Mouse (Mus musculus) CH12.LX (cell line): ENCODE measurements around the gene Tbc1d2b. TPM values are rescaled to one million over a fixed set of nuclear protein-coding genes. Genes with fewer than 3 reads are reported as not detected.

Experiments
- DNase-seq: peaks from one replicate; pipeline ENCODE4 v3.0.0-alpha.2; 2013; ENCODE audit errors: extremely low read depth
- H3K27ac ChIP-seq: 2 replicates; pipeline ENCODE4 v1.5.1; 2012; ENCODE audit warnings: low read depth, mild to moderate bottlenecking, control low read depth, moderate library complexity; ENCODE audit not compliant: insufficient read depth
- H3K27me3 ChIP-seq: replicated peaks from 2 replicates; pipeline ENCODE3; 2012; ENCODE audit warnings: inconsistent platforms
- H3K36me3 ChIP-seq, 2 experiments: replicated peaks in 1 of 2; 2 replicates each; pipeline versions ENCODE3 to v1.6.1; 2012; ENCODE audit warnings: inconsistent platforms in 1 of 2, low read length in 1 of 2, mild to moderate bottlenecking in 1 of 2, mixed read lengths in 1 of 2, moderate library complexity in 1 of 2; ENCODE audit not compliant: control insufficient read depth in 1 of 2, insufficient read depth in 1 of 2
- H3K4me1 ChIP-seq, 2 experiments: 2 replicates each; pipeline ENCODE4 v1.6.1; 2012; ENCODE audit warnings: inconsistent platforms in 1 of 2, moderate library complexity in 1 of 2; ENCODE audit not compliant: insufficient read depth in 2 of 2, control insufficient read depth in 1 of 2
- H3K4me2 ChIP-seq: 2 replicates; pipeline ENCODE4 v1.6.1; 2012; ENCODE audit warnings: low read depth, mild to moderate bottlenecking, control low read depth; ENCODE audit not compliant: poor library complexity, insufficient read depth, severe bottlenecking
- H3K4me3 ChIP-seq, 3 experiments: fragments of 150-350 bp in 1 of 3; sonication (generic) in 1 of 3; replicated peaks in 1 of 3; 2 replicates each; pipeline versions ENCODE3 to v1.5.1; 2011 to 2012; ENCODE audit warnings: low read depth in 2 of 3, low read length in 2 of 3, mild to moderate bottlenecking in 2 of 3, moderate library complexity in 2 of 3, control low read depth in 1 of 3, improper control_type of control experiment in 1 of 3, inconsistent platforms in 1 of 3, mixed read lengths in 1 of 3; ENCODE audit not compliant: poor library complexity in 1 of 3
- H3K79me2 ChIP-seq: replicated peaks from 2 replicates; pipeline ENCODE4 v1.6.1; 2012; ENCODE audit warnings: mild to moderate bottlenecking, moderate library complexity; ENCODE audit not compliant: control insufficient read depth, poor library complexity, insufficient read depth, severe bottlenecking; ENCODE audit errors: extremely low read depth
- H3K9ac ChIP-seq: 2 replicates; pipeline ENCODE4 v1.6.1; 2012; ENCODE audit warnings: low read depth, mild to moderate bottlenecking, control low read depth, moderate library complexity; ENCODE audit not compliant: insufficient read depth
- H3K9me3 ChIP-seq: replicated peaks from 2 replicates; pipeline ENCODE3; 2012; ENCODE audit warnings: low read length, inconsistent platforms, mixed read lengths
- CHD1 ChIP-seq: IDR thresholded peaks from 2 replicates; pipeline ENCODE4 v1.6.1; 2012; ENCODE audit warnings: low read depth, low read length, improper control_type of control experiment, inconsistent platforms
- CHD2 ChIP-seq: IDR thresholded peaks from 2 replicates; pipeline ENCODE4 v1.6.1; 2011; ENCODE audit warnings: low read length, improper control_type of control experiment
- CTCF ChIP-seq, 2 experiments: IDR thresholded peaks in 1 of 2; conservative IDR thresholded peaks in 1 of 2; 2 replicates each; pipeline ENCODE4 v1.5.1; 2011 to 2012; ENCODE audit warnings: low read depth in 2 of 2, low read length in 2 of 2, improper control_type of control experiment in 1 of 2, inconsistent platforms in 1 of 2, mild to moderate bottlenecking in 1 of 2, moderate library complexity in 1 of 2
- E2F4 ChIP-seq: IDR thresholded peaks from 2 replicates; pipeline ENCODE4 v1.6.1; 2011; ENCODE audit warnings: low read depth, low read length, improper control_type of control experiment; ENCODE audit not compliant: insufficient replicate concordance
- ELF1 ChIP-seq: IDR thresholded peaks from 2 replicates; pipeline ENCODE4 v1.6.1; 2014; ENCODE audit warnings: low read depth, mild to moderate bottlenecking, inconsistent platforms, low read length, improper control_type of control experiment
- ETS1 ChIP-seq: conservative IDR thresholded peaks from 2 replicates; pipeline ENCODE4 v1.6.1; 2012; ENCODE audit warnings: low read depth, mild to moderate bottlenecking, inconsistent platforms, low read length, improper control_type of control experiment, moderate library complexity
- GABPA ChIP-seq: IDR thresholded peaks from 2 replicates; pipeline ENCODE4 v1.6.1; 2012; ENCODE audit warnings: low read depth, low read length, improper control_type of control experiment, inconsistent platforms; ENCODE audit not compliant: insufficient replicate concordance
- HCFC1 ChIP-seq: IDR thresholded peaks from 2 replicates; pipeline ENCODE4 v1.6.1; 2012; ENCODE audit warnings: low read depth, mild to moderate bottlenecking, inconsistent platforms, low read length, improper control_type of control experiment
- JUND ChIP-seq: conservative IDR thresholded peaks from 2 replicates; pipeline ENCODE4 v1.6.1; 2011; ENCODE audit warnings: low read depth, low read length, improper control_type of control experiment
- MAZ ChIP-seq: IDR thresholded peaks from 2 replicates; pipeline ENCODE4 v1.6.1; 2012; ENCODE audit warnings: low read depth, mild to moderate bottlenecking, inconsistent platforms, low read length, improper control_type of control experiment, moderate library complexity
- MEF2A ChIP-seq: IDR thresholded peaks from 2 replicates; pipeline ENCODE4 v1.6.1; 2014; ENCODE audit warnings: low read depth, mild to moderate bottlenecking, inconsistent platforms, low read length, improper control_type of control experiment, borderline replicate concordance
- NELFE ChIP-seq: IDR thresholded peaks from 2 replicates; pipeline ENCODE4 v1.6.1; 2011; ENCODE audit warnings: low read depth, low read length, improper control_type of control experiment
- NRF1 ChIP-seq: IDR thresholded peaks from 2 replicates; pipeline ENCODE4 v1.6.1; 2014; ENCODE audit warnings: low read depth, mild to moderate bottlenecking, inconsistent platforms, low read length, improper control_type of control experiment, moderate library complexity
- PAX5 ChIP-seq: IDR thresholded peaks from 2 replicates; pipeline ENCODE4 v1.6.1; 2012; ENCODE audit warnings: low read length, inconsistent platforms, mixed read lengths
- POLR2AphosphoS2 ChIP-seq: IDR thresholded peaks from 2 replicates; pipeline ENCODE4 v1.6.1; 2011; ENCODE audit warnings: low read depth, low read length, improper control_type of control experiment
- RCOR1 ChIP-seq: conservative IDR thresholded peaks from 2 replicates; pipeline ENCODE4 v1.6.1; 2012; ENCODE audit warnings: low read depth, mild to moderate bottlenecking, inconsistent platforms, low read length, improper control_type of control experiment
- SIN3A ChIP-seq: IDR thresholded peaks from 2 replicates; pipeline ENCODE4 v1.6.1; 2012; ENCODE audit warnings: low read length, improper control_type of control experiment, inconsistent platforms
- SMC3 ChIP-seq: IDR thresholded peaks from 2 replicates; pipeline ENCODE4 v1.6.1; 2011; ENCODE audit warnings: low read depth, low read length, improper control_type of control experiment
- TBP ChIP-seq: conservative IDR thresholded peaks from 2 replicates; pipeline ENCODE4 v1.6.1; 2011; ENCODE audit warnings: low read depth, low read length, improper control_type of control experiment
- UBTF ChIP-seq: IDR thresholded peaks from 2 replicates; pipeline ENCODE4 v1.6.1; 2012; ENCODE audit warnings: low read depth, mild to moderate bottlenecking, inconsistent platforms, low read length, improper control_type of control experiment, moderate library complexity
- ZNF384 ChIP-seq: IDR thresholded peaks from 2 replicates; pipeline ENCODE4 v1.6.1; 2012; ENCODE audit warnings: low read depth, low read length, improper control_type of control experiment, inconsistent platforms
- dilution Hi-C: fragments of 300-500 bp; cut with MboI; formaldehyde crosslinking; loops from 2 replicates; pipeline ENCODE4 v1.14.3; 2020; ENCODE audit warnings: low sequenced_read_pairs; ENCODE audit not compliant: extremely low pct_unique_long_range_greater_than_20kb, extremely low pct_ligation_motif_present
- in situ Hi-C: fragments of 300-500 bp; cut with MboI; formaldehyde crosslinking; loops from 3 replicates; pipeline ENCODE4 v1.14.3; 2019; ENCODE audit warnings: low sequenced_read_pairs, low pct_ligation_motif_present, low pct_unique_long_range_greater_than_20kb, mixed read lengths
- polyA plus RNA-seq: library from polyadenylated mRNA; unstranded; fragments of >175 nt; gene quantifications from 2 replicates; pipeline ENCODE4 v1.2.1, GENCODE M21; 2012; ENCODE audit warnings: low read depth; ENCODE audit not compliant: insufficient read length
- total RNA-seq, 2 experiments: library from RNA; depleted of rRNA; stranded (reverse); fragments of 300-350 nt in 1 of 2; fragments of >200 nt in 1 of 2; gene quantifications; 2 replicates each; pipeline ENCODE4 v1.2.3; 2012 to 2014

The Tbc1d2b gene
- total and polyA plus RNA-seq, 3 experiments = 0.60 to 1.3 (median 0.76) TPM

- Histone ChIP-seq H3K4me1 (peaks cover 26 to 79% of the 10 kb centered on the region in 2 experiments), H3K9ac (no peak overlapping the region), H3K9me3 (peaks cover under 1% of the 10 kb centered on the region), H3K36me3 (peaks cover 24 to 66% of the 10 kb centered on the region in 2 experiments), H3K27ac (no peak overlapping the region), H3K27me3 (no peaks in the 10 kb centered on the region), H3K4me3 (no peak overlapping the region), H3K4me2 (no peak overlapping the region), H3K79me2 (no peaks in the 10 kb centered on the region)
- DNase-seq = no peak
- dilution Hi-C loops (no loop called here), in situ Hi-C loops (no loop called here)
- TF ChIP-seq ELF1 = no peak
- TF ChIP-seq UBTF = no peak
- no peak for TF ChIP-seq SMC3
- TF ChIP-seq PAX5 = no peak
- no peak for TF ChIP-seq RCOR1
- TF ChIP-seq E2F4 = no peak
These were observed 97.3 kb downstream of the Tbc1d2b start for GRCm38 (mm10) chr9:90173330-90173729.

- no peak for DNase-seq
- Histone ChIP-seq H3K27ac (no peak overlapping the region), H3K36me3 (peaks cover 20 to 62% of the 10 kb centered on the region in 2 experiments), H3K4me3 (no peak overlapping the region), H3K27me3 (no peaks in the 10 kb centered on the region), H3K4me2 (no peak overlapping the region), H3K4me1 (peaks cover 23 to 76% of the 10 kb centered on the region in 2 experiments), H3K9me3 (peaks cover 2% of the 10 kb centered on the region), H3K79me2 (no peaks in the 10 kb centered on the region), H3K9ac (no peak overlapping the region)
- in situ Hi-C loops = no loop called here
- dilution Hi-C loops = no loop called here
- no peak for TF ChIP-seq ZNF384
- no peak for TF ChIP-seq CHD1
- no peak for TF ChIP-seq HCFC1
- TF ChIP-seq E2F4 = no peak
- TF ChIP-seq NELFE = no peak
- TF ChIP-seq SIN3A = no peak
- no peak for TF ChIP-seq MAZ
- TF ChIP-seq MEF2A = no peak
- TF ChIP-seq NRF1 = no peak
- no peak for TF ChIP-seq GABPA
- no peak for TF ChIP-seq ETS1
- TF ChIP-seq CHD2 = no peak
- TF ChIP-seq POLR2AphosphoS2 = no peak
- TF ChIP-seq TBP = no peak
- TF ChIP-seq SMC3 = no peak
- no peak for TF ChIP-seq CTCF (conservative IDR thresholded peaks at IDR 0.05 in 1 of 2, IDR thresholded peaks at IDR 0.05 in 1 of 2; ENCODE audit: low read depth in 2 of 2, low read length in 2 of 2)
- no peak for TF ChIP-seq JUND
- TF ChIP-seq, all 38 proteins: peak for 0
These were observed 97.9 kb downstream of the Tbc1d2b start for GRCm38 (mm10) chr9:90172528-90173321.
